Mouse (Mus musculus): ENCODE data around the gene Adcy3.
"Not testable (repeated sequence)": the region's sequence is repeated elsewhere in the genome, so short reads cannot be mapped to it uniquely, and the experiment has no call there.

Adcy3 gene

DNA sequence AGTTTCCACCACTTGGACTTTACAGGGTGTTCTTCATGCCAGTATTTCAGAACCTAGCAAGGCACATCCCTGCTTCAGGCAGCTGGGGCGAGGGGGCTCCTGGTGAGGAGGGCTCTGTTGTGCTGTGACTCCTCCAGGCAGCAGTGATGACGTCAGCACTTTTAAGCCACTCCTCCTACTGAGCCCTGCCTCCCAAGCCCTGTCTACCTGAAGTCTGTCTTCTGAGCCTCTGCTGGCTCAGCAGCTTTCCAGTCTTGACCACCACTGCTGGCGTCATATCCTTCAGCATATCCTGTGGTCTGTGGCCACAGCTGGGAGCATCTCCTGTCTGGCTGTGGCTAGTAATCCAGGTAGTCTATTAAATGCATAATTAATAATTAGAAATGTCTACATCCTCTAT lies 47.6 kb downstream of the Adcy3 start:
- no peak for DNase-seq (ENCODE audit: low spot score)

DNA sequence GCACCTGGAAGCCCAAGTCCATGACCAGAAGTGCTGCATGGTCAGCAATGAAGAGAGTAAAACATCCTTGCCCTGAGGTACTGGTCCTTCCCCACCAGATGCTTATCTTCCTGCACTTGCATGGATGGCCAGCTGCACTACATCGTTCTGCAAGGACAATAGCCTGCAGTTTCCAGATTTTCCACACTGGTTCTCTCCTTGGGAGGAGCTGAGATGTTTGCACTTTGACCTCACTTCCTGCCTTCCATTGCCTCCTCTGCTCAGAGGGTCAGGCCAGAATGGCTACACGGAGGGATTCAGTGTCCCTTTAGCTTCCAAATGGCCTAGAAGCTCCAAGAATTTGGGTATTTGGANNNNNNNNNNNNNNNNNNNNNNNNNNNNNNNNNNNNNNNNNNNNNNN lies 51.7 kb downstream of the Adcy3 start:
- DNase-seq (ENCODE audit: low spot score) = no peak

DNA sequence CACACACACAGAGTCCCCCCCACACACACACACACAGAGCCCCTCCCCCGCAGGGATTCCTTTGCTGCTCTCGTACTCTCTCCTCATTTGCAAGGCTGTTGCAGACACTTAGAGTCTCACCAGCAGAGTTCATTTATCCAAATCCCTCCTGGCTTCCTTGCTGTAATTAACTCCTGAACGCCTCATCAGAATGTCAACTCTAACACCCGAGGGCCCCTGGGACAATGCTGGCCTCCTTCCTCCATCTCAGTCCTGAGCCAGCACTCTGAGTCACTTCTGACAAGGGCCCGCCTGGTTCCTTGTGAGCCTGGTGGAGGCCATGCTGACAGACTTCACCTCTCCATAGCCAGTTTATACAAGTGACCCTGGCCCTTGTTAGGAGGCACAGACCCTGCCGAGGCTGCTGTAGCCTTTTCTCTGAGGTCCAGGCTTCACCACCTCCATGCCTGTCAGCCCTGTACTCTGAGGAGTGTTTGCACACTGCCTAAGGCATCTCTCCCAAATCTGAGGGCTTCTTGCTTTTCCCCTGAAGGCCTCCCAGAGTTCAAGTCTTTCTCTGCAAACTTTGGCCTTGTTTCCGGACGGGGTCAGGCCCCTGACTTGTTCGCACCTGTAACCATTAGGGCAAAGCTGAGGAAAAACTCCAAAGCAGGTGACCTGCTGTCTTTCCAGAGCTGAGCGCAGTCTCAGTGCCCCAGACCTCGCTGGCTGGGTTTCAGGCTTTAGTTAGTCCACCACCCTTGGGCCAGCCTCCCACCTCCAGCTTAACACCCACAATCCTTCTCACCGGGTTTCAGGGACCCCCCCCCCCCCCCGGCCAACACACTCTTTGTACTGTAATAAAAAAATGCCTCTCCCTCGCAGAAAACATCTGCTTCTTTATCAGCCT lies 55.5 kb downstream of the Adcy3 start:
- no peak for DNase-seq (ENCODE audit: low spot score)

DNA sequence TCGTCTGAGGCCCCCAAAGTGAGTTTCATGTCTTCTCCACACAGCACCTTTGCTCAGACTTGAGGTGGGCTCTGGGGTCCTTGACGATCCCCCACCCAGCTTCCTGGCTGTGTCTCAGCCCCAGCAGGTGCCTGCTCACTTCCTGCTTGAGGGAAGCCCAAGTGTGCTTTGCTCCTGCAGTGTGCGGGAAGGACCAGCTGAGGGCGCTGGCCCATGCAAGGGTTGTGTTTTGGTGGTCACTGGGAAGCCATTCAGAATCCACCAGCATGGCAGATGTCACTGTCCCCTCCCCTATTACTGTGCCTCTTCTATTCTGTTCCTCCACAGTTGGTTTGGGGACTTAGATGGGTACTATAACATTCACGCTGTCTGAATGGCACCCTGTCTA lies 56.2 kb downstream of the Adcy3 start:
- DNase-seq (ENCODE audit: low spot score) = no peak

DNA sequence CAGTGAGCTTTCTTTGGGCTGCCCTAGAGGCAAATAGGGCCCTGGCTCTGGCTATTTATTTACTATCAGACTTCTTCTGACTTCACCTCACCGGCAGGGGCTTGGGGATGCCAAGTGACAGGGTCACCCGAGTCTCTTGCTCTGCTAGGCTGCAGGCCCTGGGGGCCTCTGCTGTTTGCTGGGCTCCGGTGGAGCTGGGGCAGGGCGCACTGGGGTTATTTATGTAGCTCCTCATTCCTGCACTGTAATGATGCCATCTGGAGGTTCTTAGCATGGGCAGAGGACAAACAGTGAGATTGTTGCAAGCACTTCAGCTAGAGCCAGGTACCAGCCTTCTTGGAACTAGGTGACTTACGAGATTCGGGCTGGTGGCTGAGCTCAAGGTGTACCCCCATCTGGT lies 59.6 kb downstream of the Adcy3 start:
- no peak for DNase-seq (ENCODE audit: low spot score)

DNA sequence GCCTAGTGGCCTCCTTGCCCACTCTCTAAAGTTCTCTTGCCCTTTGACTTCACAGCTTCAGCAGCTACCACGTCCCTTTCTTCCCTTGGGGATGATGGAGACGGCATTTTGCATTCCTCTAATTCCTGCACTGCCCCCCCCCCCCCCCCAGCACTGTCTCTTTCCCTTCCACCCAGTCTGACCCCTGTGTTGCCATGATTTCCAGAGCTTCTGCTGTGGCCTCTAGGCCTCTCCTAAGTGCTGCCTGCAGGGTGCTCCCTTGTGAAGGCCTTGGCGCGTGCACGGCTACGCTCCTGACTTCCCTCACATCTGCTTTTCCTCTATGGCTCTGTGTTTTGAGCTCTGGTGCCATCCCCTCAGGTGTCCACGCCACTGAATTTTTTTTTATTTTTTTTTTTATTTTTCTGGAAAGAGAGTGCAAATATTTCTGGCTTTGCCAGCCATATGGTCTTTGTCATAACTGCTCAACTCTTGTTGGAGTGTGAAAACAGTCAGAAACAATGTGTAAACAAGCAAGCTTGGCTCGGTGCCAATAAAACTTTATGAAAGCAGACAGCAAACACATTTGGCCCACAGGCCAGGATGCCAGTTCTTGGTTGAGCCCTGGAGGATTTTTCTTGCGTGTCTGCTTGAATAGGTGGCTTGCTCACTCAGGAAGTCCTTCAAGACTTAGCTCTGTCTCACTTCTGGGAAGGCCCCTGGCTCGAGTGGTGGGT lies 60.3 kb downstream of the Adcy3 start:
- no peak for DNase-seq (ENCODE audit: low spot score)

DNA sequence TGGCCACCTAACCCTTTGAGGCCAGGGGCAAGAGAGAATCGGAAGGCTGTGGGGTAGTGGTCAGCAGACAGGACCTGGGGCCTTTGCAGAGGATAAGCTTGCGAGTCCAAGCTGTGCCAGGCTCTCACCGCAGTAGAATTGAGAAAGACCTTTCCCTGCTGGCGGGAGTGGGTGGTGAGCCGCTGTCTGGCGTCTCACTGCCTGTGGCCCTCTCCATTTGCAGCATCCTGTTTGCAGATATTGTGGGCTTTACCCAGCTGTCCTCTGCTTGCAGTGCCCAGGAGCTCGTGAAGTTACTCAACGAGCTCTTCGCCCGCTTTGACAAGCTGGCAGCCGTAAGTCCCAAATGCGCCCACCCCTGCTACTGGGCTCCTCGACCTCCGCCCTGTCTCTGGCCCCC lies 61.7 kb downstream of the Adcy3 start:
- no peak for DNase-seq (ENCODE audit: low spot score)

DNA sequence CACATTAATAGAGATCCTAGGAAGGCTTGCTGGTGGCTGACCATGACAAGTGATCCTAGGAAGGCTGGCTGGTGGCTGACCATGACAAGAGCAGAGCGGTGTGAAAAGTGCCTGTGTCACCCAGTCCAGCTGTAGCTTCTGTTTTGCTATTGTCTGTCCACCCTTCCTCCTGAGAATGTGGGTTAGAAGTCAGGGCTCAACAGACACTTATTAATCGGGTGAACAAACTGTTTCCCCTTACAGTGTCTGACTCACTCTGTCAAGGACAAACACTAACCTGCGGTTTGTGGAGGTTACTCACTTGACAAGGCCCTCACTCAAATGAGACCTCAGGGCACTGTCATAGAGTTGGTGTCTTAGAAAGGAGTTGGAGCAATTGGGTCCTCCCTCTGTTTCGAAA lies 65.8 kb downstream of the Adcy3 start:
- DNase-seq (ENCODE audit: low spot score) = no peak

DNA sequence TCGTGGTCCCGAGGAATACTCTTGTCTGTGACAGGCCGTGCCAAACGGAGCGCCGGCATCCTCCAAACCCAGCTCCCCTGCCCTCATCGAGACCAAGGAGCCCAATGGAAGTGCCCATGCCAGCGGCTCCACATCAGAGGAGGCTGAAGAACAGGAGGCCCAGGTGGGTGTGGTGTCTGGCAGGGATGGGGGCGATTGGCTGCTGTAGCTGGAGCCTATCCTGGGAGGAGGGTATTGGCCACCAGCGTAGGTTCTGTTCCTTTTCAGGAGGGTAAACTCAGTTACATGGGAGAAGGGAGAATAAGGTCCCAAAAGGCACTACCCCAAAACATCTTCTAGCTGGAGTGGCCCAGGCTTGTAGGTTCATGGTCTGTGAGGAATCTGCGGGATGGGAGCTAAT lies 66.4 kb downstream of the Adcy3 start:
- DNase-seq (ENCODE audit: low spot score) = no peak

DNA sequence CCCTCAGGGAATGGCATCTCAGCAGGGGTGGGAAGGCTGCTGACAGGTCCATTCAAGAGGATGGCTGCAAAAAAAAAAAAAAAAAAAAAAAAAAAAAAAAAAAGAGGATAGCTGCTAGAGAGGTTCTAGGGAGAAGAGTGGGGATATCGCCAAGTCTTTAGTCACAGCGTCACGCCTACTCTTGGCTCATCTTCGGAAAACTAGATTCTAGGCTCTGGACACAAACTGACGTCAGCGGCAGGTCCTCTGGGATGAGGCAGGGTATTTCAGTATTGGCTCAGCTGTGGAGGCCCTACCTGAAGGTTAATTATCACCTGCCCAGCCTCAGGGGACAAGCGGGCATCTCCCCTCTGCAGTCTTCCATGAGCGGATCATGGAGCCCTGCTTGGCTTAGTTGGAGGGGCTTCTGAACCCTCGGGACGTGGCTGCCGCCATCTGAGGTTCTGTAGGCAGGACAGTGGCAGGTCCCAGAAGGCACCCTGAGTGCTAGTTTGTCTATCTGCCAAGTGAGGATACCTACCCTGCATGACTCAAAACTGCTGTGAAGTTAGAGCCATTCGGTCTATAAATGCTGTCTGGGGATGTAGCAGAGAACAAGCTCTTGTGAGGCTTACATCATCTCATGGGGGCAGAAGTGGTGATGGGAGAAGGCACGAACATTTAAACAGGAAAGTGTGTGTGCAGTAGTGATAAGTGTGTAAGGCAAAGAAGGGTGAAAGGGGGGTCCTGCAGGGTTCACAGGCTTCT lies 68.7 kb downstream of the Adcy3 start:
- peak; percentile 52 for DNase-seq (ENCODE audit: low spot score)

DNA sequence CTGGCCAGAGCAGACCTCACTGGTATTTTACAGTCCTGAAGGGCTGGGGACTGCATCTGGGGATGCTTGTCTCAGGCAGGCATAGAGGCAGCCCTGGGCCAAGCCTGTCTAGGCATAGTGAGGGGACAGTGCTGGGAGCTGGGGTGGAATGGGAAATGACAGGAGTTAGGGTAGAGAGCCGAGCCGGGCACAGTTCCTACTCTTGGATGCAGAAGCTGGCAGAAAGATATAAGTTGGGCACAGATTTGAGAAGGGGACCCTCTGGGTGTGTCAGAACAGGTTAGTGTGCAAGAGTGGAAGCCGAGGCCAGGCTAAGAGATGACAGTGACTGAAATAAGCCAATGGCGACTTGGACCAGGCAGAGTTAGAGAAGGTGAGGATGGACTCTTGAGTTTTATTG lies 69.3 kb downstream of the Adcy3 start:
- DNase-seq (ENCODE audit: low spot score) = no peak

DNA sequence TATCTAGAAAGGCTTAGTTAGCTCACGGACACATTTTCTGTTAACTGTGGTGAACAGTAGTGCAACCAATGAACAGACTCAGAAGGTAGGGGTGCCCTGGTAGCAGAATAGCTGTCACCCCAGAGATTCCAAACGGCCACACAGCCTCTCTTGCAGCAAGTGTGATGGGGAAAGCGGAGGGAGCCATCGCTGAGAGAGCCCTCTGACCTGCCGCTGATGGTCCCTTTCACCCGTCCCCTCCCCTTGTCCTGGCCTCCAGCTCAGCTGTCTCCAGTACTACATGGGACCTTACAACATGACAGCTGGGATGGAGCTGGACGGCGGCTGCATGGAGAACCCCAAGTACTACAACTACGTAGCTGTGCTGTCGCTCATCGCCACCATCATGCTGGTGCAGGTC lies 73.2 kb downstream of the Adcy3 start:
- DNase-seq (ENCODE audit: low spot score) = no peak

DNA sequence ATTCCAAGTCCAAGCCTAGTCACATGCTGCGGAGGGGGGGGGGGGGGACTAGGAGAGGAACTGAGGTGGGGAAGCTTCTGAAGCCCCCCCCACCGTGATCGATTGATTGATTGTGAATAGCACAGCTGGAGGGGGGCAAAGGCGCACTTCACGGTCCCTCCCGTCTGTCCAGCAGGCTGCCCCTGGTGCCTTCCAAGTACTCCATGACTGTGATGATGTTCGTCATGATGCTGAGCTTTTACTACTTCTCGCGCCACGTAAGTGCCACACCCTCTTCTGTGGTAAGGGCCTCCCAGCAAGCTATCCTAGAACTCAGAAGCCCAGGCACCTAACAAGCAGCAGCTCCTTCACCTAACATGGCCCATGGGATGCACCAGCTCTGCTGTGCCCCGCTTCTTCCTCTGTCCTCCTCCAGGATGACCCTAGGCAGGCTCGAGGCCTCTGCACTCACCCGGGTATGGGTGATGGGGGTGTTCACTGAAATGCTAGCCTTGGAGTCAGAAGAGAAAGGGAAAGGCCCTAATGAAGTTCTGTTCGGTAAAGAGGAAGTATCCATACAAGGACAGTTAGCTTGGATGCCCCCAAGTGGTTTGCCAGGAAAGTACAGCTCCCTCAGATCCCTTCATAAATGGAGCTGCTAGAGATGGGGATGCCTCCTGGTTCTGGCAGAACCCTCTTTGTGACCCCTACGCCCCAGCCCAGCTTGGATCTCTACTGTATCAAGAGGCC lies 75.7 kb downstream of the Adcy3 start:
- peak; percentile 49 for DNase-seq (ENCODE audit: low spot score)

DNA sequence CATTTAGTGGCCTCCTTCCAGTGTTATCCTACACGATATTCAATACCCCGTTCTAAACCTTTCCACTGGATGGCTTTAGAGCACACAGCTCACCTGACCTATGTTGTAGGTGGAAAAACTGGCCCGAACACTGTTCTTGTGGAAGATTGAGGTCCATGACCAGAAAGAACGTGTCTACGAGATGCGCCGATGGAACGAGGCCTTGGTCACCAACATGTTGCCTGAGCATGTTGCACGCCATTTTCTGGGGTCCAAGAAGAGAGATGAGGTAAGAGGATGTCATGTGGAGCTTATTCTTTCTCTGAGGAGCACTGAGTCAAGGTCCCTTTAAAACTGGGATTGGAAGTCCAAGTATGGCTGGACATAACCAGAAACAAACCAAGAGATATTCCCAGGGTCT lies 76.3 kb downstream of the Adcy3 start:
- no peak for DNase-seq (ENCODE audit: low spot score)

DNA sequence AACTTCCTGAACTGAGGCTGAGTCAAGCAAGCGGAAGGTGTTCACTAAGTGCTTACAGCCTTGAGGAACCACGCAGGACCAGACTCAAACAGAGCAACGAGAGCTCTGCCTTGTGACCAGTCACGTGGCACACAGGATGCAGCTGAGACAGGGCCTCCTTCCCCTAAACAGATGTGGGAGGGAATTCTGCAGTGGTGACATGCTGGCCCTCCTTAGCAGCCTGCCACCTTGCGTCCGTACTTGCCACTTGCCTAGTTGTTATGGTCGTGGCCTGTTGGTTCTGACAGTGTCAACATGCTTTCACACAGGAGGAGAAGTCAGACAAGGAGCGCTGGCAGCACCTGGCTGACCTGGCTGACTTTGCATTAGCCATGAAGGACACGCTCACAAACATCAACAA lies 78.3 kb downstream of the Adcy3 start:
- DNase-seq (ENCODE audit: low spot score) = no peak

DNA sequence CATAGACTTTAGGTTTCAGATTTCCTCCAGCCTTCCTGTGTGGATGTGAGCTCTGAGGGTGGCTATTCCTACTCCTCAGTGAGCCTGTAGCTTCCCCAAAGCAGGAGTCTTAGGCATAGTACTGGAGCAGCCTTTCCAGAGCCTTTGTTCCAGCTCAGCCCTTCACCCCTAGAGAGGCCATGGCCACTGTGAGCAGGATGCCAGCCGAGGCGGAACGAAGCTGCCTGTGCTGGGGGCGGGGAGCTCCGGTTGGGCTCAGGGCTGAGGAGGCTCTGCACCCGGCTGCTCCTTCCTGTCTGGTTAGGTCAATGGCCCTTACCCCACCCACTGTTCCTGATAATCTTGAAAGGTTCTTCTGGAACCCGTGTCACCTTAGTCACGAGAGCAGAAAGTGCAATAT lies 80.0 kb downstream of the Adcy3 start:
- no peak for DNase-seq (ENCODE audit: low spot score)

DNA sequence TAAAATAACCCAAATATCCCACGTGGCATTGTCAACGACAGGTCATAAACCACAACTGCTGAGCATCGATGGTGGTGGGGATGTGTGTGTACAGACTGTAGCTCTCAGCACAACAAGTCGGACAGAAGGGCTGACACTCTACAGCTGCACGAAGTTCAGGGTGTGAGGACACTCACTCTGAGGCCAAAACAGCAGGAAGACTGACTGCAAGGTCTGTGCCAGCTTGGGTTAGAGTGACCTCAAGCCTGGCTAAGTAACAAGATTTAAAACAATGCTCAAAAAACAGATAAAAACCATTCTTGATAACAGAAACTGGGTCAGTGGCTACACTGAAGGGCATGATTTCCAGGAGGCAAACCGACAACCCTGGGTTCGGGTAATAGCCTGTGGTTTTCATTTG lies 97.3 kb downstream of the Adcy3 start:
- no peak for DNase-seq (ENCODE audit: low spot score)

DNA sequence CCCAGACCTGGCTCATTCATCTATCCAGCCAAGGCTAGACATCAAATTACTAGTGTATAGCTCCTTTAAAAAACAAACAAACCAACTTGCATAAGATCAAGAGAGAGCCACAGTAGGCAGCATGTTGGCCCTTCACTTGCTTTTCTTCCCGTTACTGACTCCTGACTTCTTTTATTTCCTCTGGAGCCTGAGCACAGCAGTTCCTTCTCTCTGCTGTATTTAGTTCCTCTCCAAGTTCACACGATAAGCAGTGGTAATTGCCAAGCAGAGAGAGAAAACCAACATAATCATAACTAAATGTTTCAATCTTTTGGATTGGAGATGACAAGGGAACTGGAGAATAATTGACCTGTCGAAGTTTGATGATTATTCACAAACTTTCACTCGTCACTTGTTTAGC lies 99.9 kb downstream of the Adcy3 start:
- no peak for DNase-seq (ENCODE audit: low spot score)

DNA sequence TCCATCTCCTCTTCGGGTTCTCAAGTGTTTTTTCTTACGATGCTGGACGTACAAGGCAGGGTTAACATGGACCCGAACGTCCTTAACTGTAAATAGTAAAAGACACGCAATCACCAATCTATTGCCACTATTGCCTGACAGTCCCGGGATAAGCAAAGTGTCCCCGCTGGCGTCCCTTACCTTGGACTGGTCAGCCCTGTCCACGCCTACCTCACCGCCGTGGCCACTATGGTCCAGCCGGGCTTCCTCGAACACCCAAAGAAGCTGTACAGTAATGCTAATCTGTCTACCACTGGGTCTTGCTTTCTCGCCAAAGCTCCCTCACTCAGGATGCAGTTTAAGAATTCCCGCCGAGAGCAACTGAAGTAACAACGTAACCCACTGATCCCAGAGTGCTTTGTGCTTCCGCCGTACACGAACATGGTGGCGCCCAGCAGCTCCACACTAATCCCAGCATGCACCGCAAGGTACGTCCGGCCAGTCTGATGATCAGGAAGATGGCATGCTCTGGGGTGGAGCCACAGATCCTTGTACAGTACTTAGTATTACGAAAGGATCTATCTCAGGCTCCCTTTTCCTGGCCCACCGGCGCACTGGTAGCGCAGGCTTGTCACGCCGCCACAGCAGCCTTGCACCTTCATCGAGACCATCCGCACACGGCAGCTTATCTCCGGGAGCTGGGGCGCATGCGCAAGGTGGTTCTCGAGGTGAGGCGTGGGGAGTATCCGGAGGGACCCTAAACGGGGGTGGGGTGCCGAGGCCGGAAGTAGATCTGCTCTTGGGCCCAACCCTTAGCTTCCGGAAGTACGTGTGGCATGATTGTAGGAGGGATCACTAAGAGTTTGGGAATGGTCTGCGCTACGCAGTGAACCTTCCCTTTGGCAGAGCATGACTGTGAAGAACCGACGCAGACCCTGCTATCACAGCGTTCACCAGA lies 100.9 kb downstream of the Adcy3 start, which contains the start of the genes Ptrhd1 and Cenpo:
Ptrhd1 (plus strand) TSS at position 456 of the 937 bp plus-strand sequence.
Cenpo (minus strand) TSS at position 723 of the 937 bp plus-strand sequence.
- DNase-seq (ENCODE audit: low spot score) = peak; percentile 95

DNA sequence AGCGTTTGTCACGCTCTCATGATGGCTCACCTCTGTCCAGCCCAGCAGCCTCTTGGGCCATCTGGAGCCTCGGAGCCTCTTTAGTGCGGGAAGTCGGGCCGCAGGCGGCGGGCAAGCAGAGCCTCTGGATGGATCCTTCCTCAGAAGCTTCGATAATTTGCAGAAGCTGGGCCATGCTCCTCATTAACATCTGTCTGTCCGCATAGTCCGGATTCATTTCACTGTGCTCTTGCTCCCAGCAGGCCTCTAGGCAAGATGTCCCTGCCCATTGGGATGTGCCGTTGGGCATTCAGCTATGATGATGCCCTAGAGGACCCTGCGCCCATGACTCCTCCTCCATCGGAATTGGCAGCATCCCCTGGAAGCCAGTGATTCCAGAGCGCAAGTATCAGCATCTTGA lies 104.6 kb downstream of the Adcy3 start:
- no peak for DNase-seq (ENCODE audit: low spot score)

DNA sequence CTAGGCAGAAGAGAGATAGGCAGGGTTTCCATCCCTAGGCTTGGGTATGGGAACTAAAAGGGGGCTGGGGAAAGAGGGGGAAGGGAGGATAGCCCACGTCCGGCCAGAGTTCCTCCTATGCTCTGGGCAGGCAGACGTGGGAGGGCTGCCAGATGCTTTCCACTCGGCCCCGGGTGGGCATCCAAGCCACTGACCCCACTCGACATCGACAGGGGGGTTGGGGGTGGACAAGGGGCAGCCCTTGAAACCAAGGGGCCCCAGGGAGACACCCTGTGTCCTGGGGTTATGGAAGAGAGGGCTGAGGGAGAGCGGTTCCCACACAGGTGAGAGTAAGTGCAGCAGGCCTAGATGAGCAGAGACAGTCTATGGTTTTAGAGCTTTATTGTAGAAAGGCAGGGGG lies 107.4 kb downstream of the Adcy3 start:
- DNase-seq (ENCODE audit: low spot score) = not testable (repeated sequence)

Data from left cerebral cortex, adult 11 months (tissue).